Mouse (Mus musculus) cortical plate, adult 2 months (tissue): ENCODE data around the gene Entpd1.

ENCODE experiments used
- CTCF ChIP-seq: fragments of 200-500 bp; IDR thresholded peaks from 2 replicates; pipeline ENCODE4 v1.5.1; 2011; ENCODE audit warnings: mild to moderate bottlenecking, control low read depth, low read length; ENCODE audit not compliant: insufficient read depth; ENCODE audit errors: extremely low read depth
- POLR2A ChIP-seq: fragments of 200-500 bp; IDR thresholded peaks from 2 replicates; pipeline ENCODE4 v1.6.1; 2011; ENCODE audit warnings: mild to moderate bottlenecking, low read length, control low read depth; ENCODE audit not compliant: insufficient read depth; ENCODE audit errors: extremely low read depth

DNA sequence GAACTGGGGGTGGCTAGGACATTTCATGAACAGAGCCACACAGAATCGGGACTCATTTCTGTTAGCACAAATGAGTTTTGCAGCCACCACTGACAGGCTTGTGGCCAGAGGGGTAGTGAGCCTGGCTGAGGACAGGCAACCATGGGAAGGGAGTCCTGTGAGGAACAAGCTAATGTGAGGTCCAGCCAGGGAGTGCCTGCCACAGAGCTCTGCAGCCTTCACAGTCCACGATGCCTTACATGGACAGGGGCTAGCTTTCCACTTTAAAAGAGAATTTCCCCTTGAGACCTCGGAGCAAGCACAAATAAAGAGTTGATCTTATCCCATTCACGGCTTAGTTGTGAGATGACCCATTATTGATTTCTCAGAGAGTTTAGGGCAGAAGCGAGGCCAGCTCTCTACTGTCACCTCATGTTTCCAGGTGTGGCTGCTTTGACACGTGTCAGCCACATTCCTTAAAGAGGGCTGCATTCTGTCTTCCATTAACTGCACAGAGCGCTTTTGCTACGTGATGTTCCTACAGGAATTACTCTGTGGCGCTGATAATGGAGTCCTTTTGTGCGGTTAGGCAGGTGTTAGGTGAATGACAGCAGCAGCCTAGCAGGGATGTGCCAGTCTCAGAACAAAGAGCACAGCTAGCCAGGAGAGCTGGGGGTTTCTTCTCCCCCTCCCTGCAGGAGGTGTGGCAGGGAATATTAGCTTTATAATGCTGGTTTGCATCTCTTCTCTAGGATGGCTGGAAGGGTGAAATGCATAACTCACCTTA, 48.1 kb upstream of the Entpd1 start:
- TF ChIP-seq POLR2A (no peak), CTCF (no peak)
